Mouse (Mus musculus): Measurements from ENCODE around the gene Dhh. TPM values are rescaled to one million over a fixed set of nuclear protein-coding genes. Genes with fewer than 3 reads are reported as not detected.
"Not testable (repeated sequence)": the region's sequence is repeated elsewhere in the genome, so short reads cannot be mapped to it uniquely, and the experiment has no call there.

Gene Dhh
- 2.5 and 3.2 TPM in 2 replicates for polyA plus RNA-seq (2015; fragmentation: Nextera tagmentation; extraction: Ambion mirVana)

DNA sequence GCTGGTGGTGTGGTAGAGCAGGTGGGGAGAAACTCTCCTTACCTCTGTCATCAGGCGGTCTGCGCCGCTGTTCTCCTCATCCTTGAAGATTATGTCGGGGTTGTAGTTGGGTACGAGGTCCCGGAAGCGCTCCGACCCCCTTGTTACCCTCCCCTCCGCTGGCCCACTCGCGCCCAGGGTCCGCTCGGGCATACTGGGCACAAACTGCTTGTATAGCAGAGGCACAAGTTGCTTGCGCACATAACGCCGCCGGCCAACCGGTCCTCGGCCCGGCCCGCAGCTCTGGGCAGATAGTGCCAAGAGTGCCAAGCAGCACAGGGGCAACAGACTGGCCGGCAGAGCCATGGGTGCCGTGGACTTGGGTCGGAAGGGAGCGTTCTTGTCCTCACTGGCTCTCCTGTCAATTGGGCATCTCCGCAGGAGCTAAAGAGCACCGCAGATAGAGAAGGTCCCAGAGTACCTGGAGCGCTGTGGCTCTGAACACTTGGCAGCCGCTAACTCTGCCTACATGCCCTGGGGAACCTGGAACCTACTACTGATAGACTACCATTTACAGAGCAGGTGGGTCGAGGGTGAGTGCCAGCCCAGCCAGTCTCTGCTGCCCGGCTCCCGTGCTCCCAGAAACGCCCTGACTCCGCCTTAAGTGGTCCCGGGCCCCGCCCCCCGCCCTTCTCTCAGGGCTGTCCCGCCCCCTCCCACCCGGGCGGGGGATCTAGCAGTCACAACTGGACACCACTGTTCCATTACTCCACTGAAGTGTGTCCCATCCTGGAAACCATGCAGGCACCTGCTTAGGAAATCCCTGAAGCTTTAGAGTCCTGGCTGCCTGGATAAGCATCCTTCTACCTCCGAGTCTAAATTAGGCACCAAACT lies at the start of gene Dhh:
Gene Dhh, minus strand, starts transcription at position 613 of the 873 bp plus-strand sequence.
- peaks cover 76% of the 10 kb centered on the region for H3K27me3 ChIP-seq (replicated peaks)

DNA sequence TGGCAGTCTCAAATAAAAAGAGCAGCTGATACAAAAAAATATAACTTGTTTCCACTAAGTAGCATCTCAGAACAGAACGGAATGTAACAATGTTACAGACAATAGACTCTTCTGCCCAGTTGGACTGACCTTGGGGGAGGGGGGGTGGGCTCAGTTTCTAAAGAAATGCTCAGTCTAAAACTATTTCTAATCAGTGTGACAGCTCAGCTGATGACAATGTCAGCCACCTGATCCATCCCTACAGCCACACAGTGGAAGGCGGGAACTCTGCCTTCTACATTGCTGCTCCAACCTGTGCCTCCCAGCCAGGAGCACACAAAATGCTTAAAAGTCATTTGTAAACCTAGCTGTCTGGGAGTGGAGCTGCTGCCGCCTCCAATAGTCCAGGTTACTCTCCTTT lies 49.5 kb upstream of the Dhh start:
- no peaks in the 10 kb centered on the region for H3K9me3 ChIP-seq (replicated peaks)
- no peaks in the 10 kb centered on the region for H3K27me3 ChIP-seq (replicated peaks)
- peak overlapping the region; percentile 75 for H3K27ac ChIP-seq (replicated peaks)
- H3K4me2 ChIP-seq = peak overlapping the region; percentile 75
- ATAC-seq (ENCODE audit: low FRiP score) = no peak
- H3K9ac ChIP-seq (replicated peaks) = no peak overlapping the region
- peaks cover 8% of the 10 kb centered on the region for H3K36me3 ChIP-seq
- 23% methylated on average over 3 of the region's 3 CpGs for WGBS
- H3K4me1 ChIP-seq = peaks cover 25% of the 10 kb centered on the region
- peak overlapping the region; percentile 38; the same call in 1 of the 2 replicates for H3K4me3 ChIP-seq (replicated peaks)

More for the DNA sequence above, at the start of gene Dhh:
- H3K4me2 ChIP-seq = peak within 1 kb of the TSS; percentile 36
- peaks cover 43% of the 10 kb centered on the region for H3K4me1 ChIP-seq
- H3K36me3 ChIP-seq = peaks cover 4% of the 10 kb centered on the region; the same call in 1 of the 2 replicates
- no peaks in the 10 kb centered on the region for H3K9me3 ChIP-seq (replicated peaks)
- H3K4me3 ChIP-seq (replicated peaks) = peak within 1 kb of the TSS; percentile 22
- H3K9ac ChIP-seq (replicated peaks) = 0 out of 2 replicates have a peak within 1 kb of the TSS, but pooled peaks have one; percentile 17
- H3K27ac ChIP-seq (replicated peaks) = no peak within 1 kb of the TSS
- ATAC-seq (ENCODE audit: low FRiP score) = no peak
- WGBS = 1% methylated on average over 39 of the region's 41 CpGs

DNA sequence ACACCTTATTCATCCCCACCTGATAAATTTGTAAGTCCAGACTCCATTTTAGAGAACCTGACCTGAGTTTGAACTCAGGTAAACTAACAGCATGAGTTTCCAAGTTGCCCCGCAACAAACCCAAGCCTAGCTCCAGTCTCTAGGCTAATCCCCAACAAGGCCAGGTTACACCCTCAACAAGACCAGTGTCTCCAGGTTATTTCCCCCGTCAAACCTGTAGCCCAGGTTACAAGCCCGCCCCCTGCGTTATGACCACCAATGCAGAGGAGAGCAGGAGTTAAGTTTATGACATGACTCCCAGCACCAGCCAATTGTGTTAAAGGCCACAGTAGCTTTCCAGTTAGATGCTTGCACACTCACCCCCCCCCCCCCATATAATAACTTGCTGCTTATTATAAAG lies 44.8 kb upstream of the Dhh start:
- Histone ChIP-seq H3K36me3 (no peaks in the 10 kb centered on the region), H3K4me2 (no peak overlapping the region), H3K4me1 (peaks cover 15% of the 10 kb centered on the region), H3K27me3 (replicated peaks) (no peaks in the 10 kb centered on the region), H3K4me3 (replicated peaks) (no peak overlapping the region), H3K27ac (replicated peaks) (no peak overlapping the region), H3K9ac (replicated peaks) (no peak overlapping the region), H3K9me3 (replicated peaks) (no peaks in the 10 kb centered on the region)
- 76% methylated on average over 4 of the region's 4 CpGs for WGBS
- ATAC-seq (ENCODE audit: low FRiP score) = no peak

DNA sequence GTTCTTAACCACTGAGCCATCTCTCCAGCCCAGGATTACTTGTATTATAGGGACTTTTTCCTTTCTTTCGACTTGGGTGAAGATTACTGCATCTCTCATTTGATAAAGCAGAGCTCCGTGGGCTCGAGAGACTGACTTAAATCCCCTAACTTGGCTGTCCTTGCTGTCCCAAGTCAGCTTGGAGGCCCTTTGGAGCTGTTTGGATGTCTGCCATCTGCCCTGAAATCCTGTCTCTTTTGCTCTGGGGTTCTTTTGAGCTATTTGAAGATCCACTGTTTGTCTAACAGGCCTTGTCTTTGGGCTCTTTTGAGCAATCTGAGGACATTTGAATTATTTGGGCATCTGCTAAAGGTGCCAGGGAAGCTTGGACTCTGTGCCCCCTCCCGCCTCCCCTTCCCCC lies 43.7 kb upstream of the Dhh start:
- no peak overlapping the region for H3K27ac ChIP-seq (replicated peaks)
- WGBS = 76% methylated on average over 4 of the region's 4 CpGs
- H3K9me3 ChIP-seq (replicated peaks) = no peaks in the 10 kb centered on the region
- no peak for ATAC-seq (ENCODE audit: low FRiP score)
- H3K4me1 ChIP-seq = peaks cover 6% of the 10 kb centered on the region; the same call in 1 of the 2 replicates
- no peaks in the 10 kb centered on the region for H3K36me3 ChIP-seq
- no peak overlapping the region for H3K4me3 ChIP-seq (replicated peaks)
- no peaks in the 10 kb centered on the region for H3K27me3 ChIP-seq (replicated peaks)
- no peak overlapping the region for H3K9ac ChIP-seq (replicated peaks)
- no peak overlapping the region for H3K4me2 ChIP-seq

DNA sequence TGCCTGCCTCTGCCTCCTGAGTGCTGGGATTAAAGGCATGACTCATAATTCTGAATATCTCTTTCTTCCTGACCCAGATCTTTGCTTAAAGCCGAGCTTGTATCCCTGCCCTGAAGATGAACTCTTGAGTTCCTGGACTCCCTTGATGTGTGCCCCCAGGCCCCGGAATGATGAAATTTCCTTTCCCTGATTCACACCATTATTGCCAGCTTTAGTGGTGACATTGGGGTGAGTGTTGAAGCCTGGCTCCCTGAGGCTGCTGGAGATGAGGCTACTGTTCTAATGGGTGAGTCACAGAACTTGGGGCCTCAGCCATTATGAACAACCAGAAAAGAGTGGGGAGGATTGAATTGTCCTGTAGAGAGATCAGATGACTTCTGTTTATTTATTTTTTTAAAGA lies 43.2 kb upstream of the Dhh start:
- no peak for ATAC-seq (ENCODE audit: low FRiP score)
- no peak overlapping the region for H3K4me2 ChIP-seq
- WGBS = 88% methylated on average over 2 of the region's 2 CpGs
- H3K4me1 ChIP-seq = 0 out of 2 replicates have a peak, but pooled peaks cover 4% of the 10 kb centered on the region
- H3K27me3 ChIP-seq (replicated peaks) = no peaks in the 10 kb centered on the region
- H3K27ac ChIP-seq (replicated peaks) = no peak overlapping the region
- no peaks in the 10 kb centered on the region for H3K36me3 ChIP-seq
- H3K4me3 ChIP-seq (replicated peaks) = no peak overlapping the region
- H3K9me3 ChIP-seq (replicated peaks) = no peaks in the 10 kb centered on the region
- no peak overlapping the region for H3K9ac ChIP-seq (replicated peaks)

DNA sequence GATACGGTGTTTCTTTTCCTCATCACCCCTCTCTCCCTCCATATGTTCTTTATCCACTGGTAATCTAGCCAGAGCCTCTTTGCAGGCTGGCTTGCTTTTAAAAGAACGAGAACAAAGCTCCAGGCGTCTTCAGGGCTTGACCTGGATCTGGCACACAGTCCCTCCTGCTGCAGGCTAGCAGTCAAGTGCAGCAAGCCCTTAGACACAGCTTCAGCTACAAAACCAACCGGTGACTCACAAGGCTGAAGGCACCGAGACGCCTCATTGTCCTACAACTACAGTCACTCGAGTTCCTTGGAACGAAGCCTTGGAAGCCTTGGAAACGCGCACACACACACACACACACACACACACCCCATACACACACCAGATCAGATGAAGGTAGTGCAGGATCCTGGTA lies 42.5 kb upstream of the Dhh start:
- no peak for ATAC-seq (ENCODE audit: low FRiP score)
- Histone ChIP-seq H3K4me2 (no peak overlapping the region), H3K4me1 (peaks cover 6% of the 10 kb centered on the region), H3K27ac (replicated peaks) (no peak overlapping the region), H3K36me3 (no peaks in the 10 kb centered on the region), H3K27me3 (replicated peaks) (no peaks in the 10 kb centered on the region), H3K4me3 (replicated peaks) (no peak overlapping the region), H3K9me3 (replicated peaks) (no peaks in the 10 kb centered on the region), H3K9ac (replicated peaks) (no peak overlapping the region)
- WGBS = 63% methylated on average over 10 of the region's 10 CpGs

DNA sequence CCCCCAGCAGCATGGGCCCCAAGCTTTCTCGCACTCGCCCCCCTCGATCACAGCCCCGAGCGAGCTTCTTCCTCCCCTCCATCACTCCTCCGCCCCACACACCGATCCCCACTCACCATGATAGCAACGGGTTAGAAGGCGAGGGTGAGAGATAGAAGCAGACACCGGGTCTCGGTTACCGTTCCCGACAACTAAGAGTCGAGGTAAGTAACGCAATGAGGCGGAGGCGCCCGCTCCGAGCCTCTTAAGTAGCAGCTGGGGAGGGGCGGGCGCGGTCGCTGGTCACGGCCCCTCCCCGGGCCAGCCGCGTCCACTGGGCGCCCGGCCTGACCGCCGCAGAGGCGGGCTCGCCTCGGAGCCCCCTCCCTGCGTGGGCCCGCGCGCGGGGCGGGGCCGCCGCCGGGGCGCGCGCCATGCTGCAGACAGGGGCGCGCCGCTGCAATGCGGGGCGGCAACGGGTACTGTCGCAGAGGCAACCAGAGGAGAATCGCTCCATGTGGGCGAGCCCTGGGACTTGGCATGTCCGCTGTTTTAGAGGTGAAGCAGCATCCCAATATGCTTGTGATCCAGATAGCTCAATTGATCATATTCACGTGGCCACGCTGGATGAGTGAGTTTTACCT lies 36.0 kb upstream of the Dhh start, which contains the start of gene Tuba1b:
Gene Tuba1b, minus strand, starts transcription at position 349 of the 623 bp plus-strand sequence.
- peaks cover 3% of the 10 kb centered on the region; the same call in 1 of the 2 replicates for H3K36me3 ChIP-seq
- peak; percentile 96 for ATAC-seq (ENCODE audit: low FRiP score)
- peak within 1 kb of the TSS; percentile 90 for H3K9ac ChIP-seq (replicated peaks)
- under 1% methylated on average over 56 of the region's 58 CpGs for WGBS
- H3K27me3 ChIP-seq (replicated peaks) = no peaks in the 10 kb centered on the region
- H3K4me2 ChIP-seq = peak within 1 kb of the TSS; percentile 66
- H3K27ac ChIP-seq (replicated peaks) = peak within 1 kb of the TSS; percentile 99
- H3K4me1 ChIP-seq = peaks cover 27% of the 10 kb centered on the region
- H3K4me3 ChIP-seq (replicated peaks) = peak within 1 kb of the TSS; percentile 72
- H3K9me3 ChIP-seq (replicated peaks) = no peaks in the 10 kb centered on the region

DNA sequence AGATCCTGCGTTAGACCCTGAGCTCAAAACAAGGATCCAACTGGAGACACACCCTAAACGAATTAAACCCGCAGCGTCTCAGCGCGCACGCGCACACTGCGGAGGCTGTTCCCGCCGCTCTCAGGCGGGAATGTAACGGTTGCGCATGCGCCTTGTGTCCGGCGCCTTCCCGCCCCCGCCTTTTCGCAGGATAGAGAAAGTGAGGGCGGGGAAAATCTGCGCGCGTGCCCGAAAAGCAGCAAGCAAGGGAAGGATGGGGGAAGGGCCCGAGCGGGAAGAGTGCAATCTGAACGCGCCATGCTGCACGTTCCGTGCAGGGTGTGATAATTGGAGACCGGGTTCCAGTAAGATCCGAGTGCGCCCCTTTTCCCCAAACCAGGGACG lies 35.5 kb upstream of the Dhh start:
- Histone ChIP-seq H3K9ac (replicated peaks) (peak overlapping the region; percentile 90), H3K27me3 (replicated peaks) (no peaks in the 10 kb centered on the region), H3K4me3 (replicated peaks) (peak overlapping the region; percentile 72), H3K36me3 (peaks cover 3% of the 10 kb centered on the region; the same call in 1 of the 2 replicates), H3K27ac (replicated peaks) (peak overlapping the region; percentile 99), H3K9me3 (replicated peaks) (no peaks in the 10 kb centered on the region), H3K4me1 (peaks cover 31% of the 10 kb centered on the region), H3K4me2 (peak overlapping the region; percentile 66)
- under 1% methylated on average over 35 of the region's 35 CpGs for WGBS
- ATAC-seq (ENCODE audit: low FRiP score) = peak; percentile 91

DNA sequence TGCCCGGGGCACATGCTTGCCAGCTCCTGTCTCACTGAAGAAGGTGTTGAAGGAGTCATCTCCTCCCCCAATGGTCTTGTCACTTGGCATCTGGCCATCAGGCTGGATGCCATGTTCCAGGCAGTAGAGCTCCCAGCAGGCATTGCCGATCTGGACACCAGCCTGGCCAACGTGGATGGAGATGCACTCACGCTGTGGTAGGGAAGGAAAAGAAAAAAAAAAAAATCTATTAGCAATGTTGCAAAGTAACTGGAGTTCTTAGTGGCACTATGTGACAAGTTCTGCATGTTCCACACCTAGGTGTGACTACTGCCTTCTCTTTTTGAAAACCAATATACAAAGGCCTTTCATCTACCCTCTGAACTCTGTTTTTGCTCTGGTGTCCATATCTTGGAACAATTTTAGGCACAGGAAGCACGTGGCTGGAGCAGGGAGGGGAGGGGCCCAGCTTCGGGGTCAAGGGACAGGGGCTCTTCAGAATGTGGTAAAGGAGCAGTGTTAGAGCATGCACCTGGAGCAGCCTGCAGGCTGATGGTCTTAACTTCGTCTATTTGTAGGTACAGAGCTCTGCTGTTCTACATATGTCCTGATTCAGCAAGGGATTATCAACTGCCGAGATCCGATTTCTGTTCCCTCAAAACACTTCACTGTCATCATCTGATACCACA lies 34.8 kb upstream of the Dhh start:
- H3K27me3 ChIP-seq (replicated peaks); ATAC-seq (ENCODE audit: low FRiP score); H3K9me3 ChIP-seq (replicated peaks); H3K36me3 ChIP-seq: not testable (repeated sequence)
- Histone ChIP-seq H3K4me3 (replicated peaks) (peak overlapping the region; percentile 72), H3K9ac (replicated peaks) (peak overlapping the region; percentile 90), H3K27ac (replicated peaks) (peak overlapping the region; percentile 99), H3K4me2 (peak overlapping the region; percentile 66), H3K4me1 (peaks cover 36% of the 10 kb centered on the region)
- 18% methylated on average over 8 of the region's 9 CpGs for WGBS

DNA sequence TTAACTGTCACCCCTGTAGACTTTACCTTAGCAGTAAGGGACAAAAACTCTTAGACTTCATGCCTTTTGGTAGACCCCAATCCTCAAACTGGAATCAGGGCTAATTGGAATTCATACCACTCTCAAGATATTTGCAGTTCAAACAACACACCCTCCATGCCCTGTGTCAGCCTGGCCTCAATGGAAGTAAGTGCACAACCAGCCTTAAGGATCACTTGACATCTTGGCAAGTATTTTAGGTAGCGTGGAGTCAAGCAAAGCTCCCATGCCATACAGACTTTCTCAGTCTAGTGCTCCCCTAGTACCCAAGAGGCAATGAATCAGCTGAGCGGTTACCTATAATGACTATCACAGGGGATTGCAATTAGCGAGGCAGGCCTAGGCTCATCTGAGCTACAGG lies 32.7 kb upstream of the Dhh start:
- H3K4me3 ChIP-seq (replicated peaks) = no peak overlapping the region
- 57% methylated on average over 3 of the region's 3 CpGs for WGBS
- peaks cover 35% of the 10 kb centered on the region for H3K4me1 ChIP-seq
- no peak overlapping the region for H3K27ac ChIP-seq (replicated peaks)
- no peaks in the 10 kb centered on the region for H3K27me3 ChIP-seq (replicated peaks)
- H3K36me3 ChIP-seq = peaks cover 3% of the 10 kb centered on the region; the same call in 1 of the 2 replicates
- H3K9me3 ChIP-seq (replicated peaks) = no peaks in the 10 kb centered on the region
- no peak for ATAC-seq (ENCODE audit: low FRiP score)
- peak overlapping the region; percentile 26; the same call in 1 of the 2 replicates for H3K9ac ChIP-seq (replicated peaks)
- H3K4me2 ChIP-seq = peak overlapping the region; percentile 25

DNA sequence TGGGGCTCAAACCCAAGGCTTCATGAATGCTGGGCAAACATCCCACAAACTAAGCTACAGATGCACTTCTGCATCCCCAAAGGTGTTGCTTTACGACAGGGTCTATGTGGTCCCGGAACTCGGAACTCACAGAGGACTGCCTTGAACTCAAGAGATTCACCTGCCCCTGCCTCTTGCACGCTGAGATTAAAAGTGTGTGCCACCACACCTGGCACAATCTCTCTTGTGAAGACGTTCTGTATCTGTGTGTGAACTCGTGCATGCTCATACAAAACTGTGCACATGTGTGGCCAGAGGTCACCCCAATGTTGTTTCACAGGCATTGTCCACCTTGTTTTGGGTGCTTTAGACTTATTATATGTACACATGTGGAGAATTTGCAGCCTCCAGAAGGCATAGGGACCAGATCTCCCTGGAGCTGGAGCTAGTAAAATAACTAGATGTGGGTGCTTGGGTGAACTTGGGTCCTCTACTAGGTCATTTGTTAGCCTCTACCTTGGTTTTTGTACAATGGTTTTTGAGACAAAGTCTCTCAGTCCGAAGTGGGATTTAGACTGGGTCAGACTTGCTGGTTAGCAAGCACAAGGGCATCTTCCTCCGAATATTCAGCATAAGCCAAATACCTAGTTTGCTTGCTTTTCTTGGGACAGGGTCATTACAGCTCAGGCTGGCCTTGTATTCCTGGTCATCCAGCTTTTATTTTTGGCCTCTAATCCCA lies 31.8 kb upstream of the Dhh start:
- H3K4me1 ChIP-seq = peaks cover 27% of the 10 kb centered on the region
- WGBS = 56% methylated on average over 8 of the region's 8 CpGs
- ATAC-seq (ENCODE audit: low FRiP score) = no peak
- no peaks in the 10 kb centered on the region for H3K9me3 ChIP-seq (replicated peaks)
- H3K36me3 ChIP-seq = peaks cover 3% of the 10 kb centered on the region; the same call in 1 of the 2 replicates
- no peak overlapping the region for H3K4me3 ChIP-seq (replicated peaks)
- no peak overlapping the region for H3K27ac ChIP-seq (replicated peaks)
- no peak overlapping the region for H3K4me2 ChIP-seq
- no peak overlapping the region for H3K9ac ChIP-seq (replicated peaks)
- H3K27me3 ChIP-seq (replicated peaks) = no peaks in the 10 kb centered on the region

All from neural tube, embryonic 15.5 days (tissue).